Mouse (Mus musculus): ENCODE measurements around the gene Cd151.

Cd151 gene

DNA sequence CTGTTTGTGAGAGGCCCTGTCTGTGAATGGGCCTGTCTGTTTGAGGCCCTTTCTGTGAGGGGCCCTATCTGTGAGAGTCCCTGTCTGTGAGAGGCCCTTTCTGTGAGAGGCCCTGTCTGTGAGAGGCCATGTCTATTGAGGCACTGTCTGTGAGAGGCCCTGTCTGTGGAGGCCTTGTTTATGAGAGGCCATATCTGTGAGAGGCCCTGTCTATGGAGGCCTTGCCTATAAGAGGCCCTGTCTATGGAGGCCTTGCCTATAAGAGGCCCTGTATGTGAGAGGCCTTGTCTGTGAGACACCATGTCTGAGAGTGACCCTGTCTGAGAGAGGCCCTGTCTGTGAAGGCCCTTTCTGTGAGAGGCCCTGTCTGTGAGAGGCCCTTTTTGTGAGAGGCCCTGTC, 41.0 kb downstream of the Cd151 start:
- Histone ChIP-seq H3K27me3 (ENCODE audit: control insufficient read depth, insufficient read depth, low read length, poor library complexity, severe bottlenecking) (no peaks in the 10 kb centered on the region), H3K36me3 (ENCODE audit: control insufficient read depth, insufficient read depth, low read length, poor library complexity, severe bottlenecking) (no peaks in the 10 kb centered on the region)
- DNase-seq (ENCODE audit: low read depth, low spot score) = no peak

DNA sequence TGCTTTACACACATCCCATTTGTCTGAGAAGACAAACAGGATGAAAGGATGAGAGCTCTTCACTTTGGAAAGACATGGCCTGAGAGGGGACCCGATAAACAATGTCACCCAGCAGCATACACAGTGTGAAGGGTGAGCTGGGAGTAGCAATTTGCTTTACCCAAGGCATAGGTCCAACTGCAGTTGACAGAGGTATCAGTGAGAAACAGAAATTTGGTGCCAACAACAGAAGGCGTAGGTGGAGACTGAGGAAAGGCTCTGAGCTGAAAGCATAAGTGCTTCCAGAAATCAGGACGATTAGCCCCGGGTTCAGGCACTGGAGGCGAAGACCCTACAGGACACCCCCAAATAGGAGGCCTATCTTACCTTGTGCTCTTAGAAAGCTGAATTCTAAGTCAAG, 43.0 kb downstream of the Cd151 start:
- no peaks in the 10 kb centered on the region for H3K27me3 ChIP-seq (ENCODE audit: control insufficient read depth, insufficient read depth, low read length, poor library complexity, severe bottlenecking)
- DNase-seq (ENCODE audit: low read depth, low spot score) = no peak
- H3K36me3 ChIP-seq (ENCODE audit: control insufficient read depth, insufficient read depth, low read length, poor library complexity, severe bottlenecking) = no peaks in the 10 kb centered on the region

DNA sequence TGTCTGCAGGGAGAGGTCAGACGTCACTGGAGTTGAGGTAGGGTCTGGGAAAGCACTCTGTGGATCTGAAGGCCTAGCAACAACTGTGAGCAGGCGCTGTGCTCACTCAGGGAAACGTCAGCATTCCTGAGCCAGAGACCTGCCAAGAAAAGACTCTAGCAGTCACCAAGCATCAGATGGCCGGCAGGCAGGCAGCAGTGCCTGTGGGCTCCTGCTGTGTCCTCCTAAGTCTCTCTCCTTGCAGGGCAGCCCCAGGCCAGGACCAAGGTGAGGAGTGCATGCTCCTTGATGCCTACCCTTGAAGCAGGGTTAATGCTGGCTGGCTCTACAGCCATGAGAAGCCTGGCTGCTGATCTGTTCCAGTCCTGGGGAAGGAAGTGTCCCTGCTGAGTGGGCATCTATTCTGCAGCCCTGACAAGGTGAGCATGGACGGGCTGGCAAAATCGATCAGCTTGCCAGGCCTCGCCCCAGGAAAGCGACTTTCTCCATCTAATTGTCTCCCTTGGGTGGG, 43.5 kb downstream of the Cd151 start:
- H3K36me3 ChIP-seq (ENCODE audit: control insufficient read depth, insufficient read depth, low read length, poor library complexity, severe bottlenecking) = no peaks in the 10 kb centered on the region
- H3K27me3 ChIP-seq (ENCODE audit: control insufficient read depth, insufficient read depth, low read length, poor library complexity, severe bottlenecking) = no peaks in the 10 kb centered on the region
- DNase-seq (ENCODE audit: low read depth, low spot score) = no peak

- Histone ChIP-seq H3K27me3 (ENCODE audit: control insufficient read depth, insufficient read depth, low read length, poor library complexity, severe bottlenecking) (no peaks in the 10 kb centered on the region), H3K36me3 (ENCODE audit: control insufficient read depth, insufficient read depth, low read length, poor library complexity, severe bottlenecking) (no peaks in the 10 kb centered on the region)
- DNase-seq (ENCODE audit: low read depth, low spot score) = no peak
Observed at GRCm38 (mm10) chr7:141517638-141518037, 50.4 kb downstream of the Cd151 start.

GRCm38 (mm10) chr7:141518296-141518695, 51.1 kb downstream of the Cd151 start:
- no peaks in the 10 kb centered on the region for H3K36me3 ChIP-seq (ENCODE audit: control insufficient read depth, insufficient read depth, low read length, poor library complexity, severe bottlenecking)
- H3K27me3 ChIP-seq (ENCODE audit: control insufficient read depth, insufficient read depth, low read length, poor library complexity, severe bottlenecking) = no peaks in the 10 kb centered on the region
- no peak for DNase-seq (ENCODE audit: low read depth, low spot score)

DNA sequence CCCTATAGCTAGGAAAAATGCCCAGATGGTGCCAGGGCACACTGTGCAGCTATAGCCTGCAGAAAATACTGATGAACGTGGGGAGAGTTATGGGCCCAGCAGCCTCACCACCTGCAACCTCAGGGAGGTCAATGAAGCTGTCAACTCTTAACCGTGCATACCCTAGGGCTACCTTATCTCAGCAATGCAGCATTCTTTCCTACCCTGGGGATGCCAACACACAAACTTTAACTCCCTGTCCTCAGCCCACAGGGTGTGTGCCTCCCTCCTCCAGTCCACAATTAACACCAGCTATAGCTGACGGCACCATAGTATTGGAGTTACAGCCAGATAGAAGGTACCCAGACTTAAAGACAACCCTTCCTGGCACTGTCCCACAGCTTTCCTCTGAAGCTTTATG, 51.7 kb downstream of the Cd151 start:
- no peaks in the 10 kb centered on the region for H3K27me3 ChIP-seq (ENCODE audit: control insufficient read depth, insufficient read depth, low read length, poor library complexity, severe bottlenecking)
- no peak for DNase-seq (ENCODE audit: low read depth, low spot score)
- no peaks in the 10 kb centered on the region for H3K36me3 ChIP-seq (ENCODE audit: control insufficient read depth, insufficient read depth, low read length, poor library complexity, severe bottlenecking)

DNA sequence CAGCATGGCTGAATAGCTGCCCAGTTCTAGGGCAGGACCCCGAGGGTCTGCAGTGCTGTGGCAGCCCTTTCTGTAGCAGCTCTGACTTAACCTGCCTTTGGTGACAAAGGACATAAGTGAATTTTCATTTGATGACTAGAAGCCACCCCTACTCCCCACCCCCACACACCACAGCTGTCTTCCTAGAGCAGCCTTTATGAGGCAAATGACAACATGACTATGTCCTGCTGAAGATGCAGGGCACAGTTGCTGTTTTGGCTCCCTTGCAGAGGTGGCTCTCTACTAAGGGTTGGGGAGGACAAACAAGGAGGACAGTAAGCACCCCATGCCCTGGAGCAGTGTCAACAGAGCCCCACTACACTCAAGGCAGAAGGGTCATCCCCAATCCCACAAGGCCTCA, 52.6 kb downstream of the Cd151 start:
- Histone ChIP-seq H3K36me3 (ENCODE audit: control insufficient read depth, insufficient read depth, low read length, poor library complexity, severe bottlenecking) (no peaks in the 10 kb centered on the region), H3K27me3 (ENCODE audit: control insufficient read depth, insufficient read depth, low read length, poor library complexity, severe bottlenecking) (no peaks in the 10 kb centered on the region)
- DNase-seq (ENCODE audit: low read depth, low spot score) = no peak

All from splenic B cell, adult 2 months (primary cell).